Mouse (Mus musculus) 416B (cell line): Measurements from ENCODE around the gene Snhg11.

Experiments
- DNase-seq: peaks from one replicate; pipeline ENCODE4 v3.0.0; 2011; ENCODE audit warnings: low read depth

The Snhg11 gene

DNA sequence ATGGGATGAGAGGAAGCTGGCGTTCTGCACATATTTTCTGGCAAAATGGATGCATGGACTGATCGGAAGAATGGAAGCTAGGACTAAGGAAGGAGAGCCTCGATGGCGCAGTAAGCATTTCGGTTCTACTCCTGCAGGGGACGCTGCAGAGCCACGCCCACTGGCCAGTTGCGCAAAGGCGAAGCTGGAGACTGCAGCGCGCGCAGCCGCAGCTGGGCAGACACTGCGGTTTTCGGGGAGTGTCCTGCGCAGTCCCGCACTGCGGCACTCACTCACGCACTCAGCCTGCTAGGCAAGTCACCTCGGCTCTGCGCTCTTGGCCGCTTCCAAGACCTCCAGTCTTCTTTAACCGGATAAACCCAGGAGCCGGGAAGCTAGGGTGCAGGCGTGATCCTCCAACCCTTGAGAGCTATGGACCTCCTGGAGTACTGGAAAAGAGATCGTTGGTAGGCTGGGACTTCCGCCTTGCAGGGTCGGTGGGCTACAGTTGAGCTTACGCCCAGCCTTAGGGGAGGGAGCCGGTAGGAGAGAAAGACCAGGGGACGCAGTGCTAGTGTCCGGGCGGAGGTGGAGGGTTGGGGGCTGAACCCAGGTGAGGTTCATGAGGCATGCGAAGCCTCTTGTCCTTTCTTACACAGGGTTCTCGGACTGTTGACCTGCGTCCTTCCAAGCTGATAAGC, at the start of gene Snhg11:
Gene Snhg11, plus strand, starts transcription at position 196 of the 680 bp plus-strand sequence.
- no peak for DNase-seq

DNA sequence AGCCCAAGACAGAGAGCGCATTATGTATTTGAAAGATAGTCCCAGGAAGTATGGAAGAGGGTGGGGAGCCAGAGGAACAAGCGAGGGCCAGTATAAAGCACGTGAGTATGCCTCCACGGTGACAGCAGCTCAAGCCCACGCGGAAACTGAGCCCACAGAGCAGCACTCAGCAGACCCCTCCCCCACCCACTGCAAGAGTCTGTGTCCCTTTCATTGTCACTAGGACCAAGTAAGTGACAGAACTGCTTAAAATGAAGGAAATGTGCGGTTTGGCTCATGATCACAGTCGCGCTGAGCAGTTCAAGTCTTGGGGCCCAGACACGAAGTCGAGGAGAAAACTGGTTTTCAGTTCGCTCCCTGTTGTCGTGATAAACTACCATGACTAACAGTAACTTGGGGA, 41.1 kb upstream of the Snhg11 start:
- no peak for DNase-seq

- DNase-seq, result no peak
Measured at GRCm38 (mm10) chr2:158337698-158338097, 37.7 kb upstream of the Snhg11 start.

DNA sequence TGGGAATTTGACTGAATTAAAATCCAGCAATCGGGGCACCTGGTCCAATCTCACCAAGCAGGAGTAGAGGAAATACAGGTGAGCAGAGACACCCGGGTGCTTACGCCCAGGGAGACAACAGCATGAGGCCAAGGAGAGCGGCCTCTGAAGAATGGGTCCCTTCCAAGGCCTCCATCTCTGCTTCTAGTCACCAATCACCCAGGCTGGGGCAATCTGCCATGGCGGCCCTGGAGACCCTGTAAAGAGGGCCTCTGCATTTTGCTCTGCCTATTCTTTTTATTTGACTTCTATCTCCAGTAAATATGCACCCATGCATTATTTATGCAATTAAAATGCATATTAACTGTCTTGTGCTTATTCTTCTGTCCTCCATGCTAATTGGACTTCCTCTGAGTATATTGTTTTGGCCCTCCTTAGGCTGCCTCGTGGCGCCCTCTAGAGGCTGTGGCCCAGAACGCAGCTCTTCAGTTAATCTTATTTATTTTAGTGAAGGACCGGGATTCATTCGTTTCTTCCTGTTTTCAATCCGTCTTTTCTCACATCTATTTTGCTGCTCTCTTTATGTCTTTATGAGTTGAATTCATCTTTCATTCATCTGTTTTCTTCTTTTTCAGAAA, 35.4 kb upstream of the Snhg11 start:
- peak; percentile 69 for DNase-seq

DNA sequence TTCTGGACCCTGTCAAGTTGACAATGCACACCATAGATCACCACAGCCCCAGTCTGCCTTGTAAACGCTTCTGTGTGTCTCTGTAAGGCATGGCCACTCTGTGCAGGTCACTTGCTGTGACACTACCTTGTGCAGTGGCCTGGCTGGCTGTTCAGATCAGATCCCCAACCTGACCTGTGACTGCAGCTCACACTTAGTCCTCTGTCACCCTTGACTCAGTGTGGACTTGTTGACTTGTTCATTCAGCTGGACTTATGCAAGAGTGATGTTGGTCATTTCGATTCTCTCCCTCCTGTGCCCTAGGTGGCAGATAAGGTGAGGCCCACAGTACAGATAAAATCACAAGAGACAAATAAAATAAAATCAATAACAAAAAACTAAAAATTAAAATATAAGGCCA, 34.1 kb upstream of the Snhg11 start:
- no peak for DNase-seq

GRCm38 (mm10) chr2:158343495-158343894, 31.9 kb upstream of the Snhg11 start:
- peak; percentile 14 for DNase-seq

GRCm38 (mm10) chr2:158346467-158346866, 29.0 kb upstream of the Snhg11 start:
- DNase-seq, result no peak

GRCm38 (mm10) chr2:158347868-158348267, 27.6 kb upstream of the Snhg11 start:
- DNase-seq, result peak; percentile 64

GRCm38 (mm10) chr2:158352801-158353520, 22.5 kb upstream of the Snhg11 start:
- DNase-seq, result no peak

DNA sequence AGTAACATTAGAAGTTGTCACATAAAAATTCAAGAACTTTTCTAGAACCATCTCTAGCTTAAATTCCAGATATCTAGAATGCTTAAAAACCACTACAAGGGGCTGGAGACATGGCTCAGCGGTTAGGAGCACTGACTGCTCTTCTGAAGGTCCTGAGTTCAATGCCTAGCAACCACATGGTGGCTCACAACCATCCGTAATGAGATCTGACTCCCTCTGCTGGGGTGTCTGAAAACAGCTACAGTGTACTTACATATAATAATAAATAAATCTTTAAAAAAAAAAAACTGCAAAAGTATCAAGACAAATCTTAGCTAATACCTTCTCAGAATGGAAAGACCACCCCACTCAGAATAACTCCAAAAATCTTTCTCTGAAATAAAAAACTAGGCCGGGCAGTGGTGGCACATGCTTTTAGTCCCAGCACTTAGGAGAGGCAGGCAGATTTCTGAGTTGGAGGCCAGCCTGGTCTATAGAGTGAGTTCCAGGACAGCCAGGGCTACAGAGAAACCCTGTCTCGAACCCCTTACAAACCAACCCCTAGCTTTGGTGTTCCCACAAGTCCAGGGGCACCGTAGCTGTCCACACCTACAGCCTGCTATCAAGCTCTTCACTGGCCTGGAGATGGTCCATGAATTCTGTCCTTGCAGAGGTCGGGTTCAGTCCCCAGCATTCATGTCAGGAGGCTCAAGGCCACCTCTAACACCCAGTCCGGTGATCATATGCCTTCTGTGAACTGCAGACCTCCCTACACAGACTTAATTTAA, 20.9 kb upstream of the Snhg11 start:
- DNase-seq, result peak; percentile 31

DNA sequence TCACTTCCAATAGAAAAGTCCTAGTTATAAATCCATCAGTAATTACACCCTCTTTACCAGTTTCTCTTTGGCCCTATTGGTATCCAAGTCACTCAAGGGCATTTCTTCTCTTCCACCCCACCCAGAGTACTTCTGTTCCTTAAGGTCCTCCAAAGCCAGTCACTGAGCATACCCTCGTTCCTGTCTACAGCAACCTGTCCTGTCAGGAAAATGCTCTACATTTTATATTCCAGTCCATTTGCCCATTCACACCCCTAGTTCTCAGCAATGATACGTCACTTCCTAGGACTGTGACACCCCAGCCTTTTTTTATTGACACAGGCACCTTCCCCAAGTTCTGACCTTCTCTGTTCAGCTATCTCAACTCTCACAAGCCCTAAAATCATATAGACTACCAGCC, 20.2 kb upstream of the Snhg11 start:
- DNase-seq, result no peak

- DNase-seq, result no peak
Measured at GRCm38 (mm10) chr2:158356121-158356520, 19.3 kb upstream of the Snhg11 start.

- no peak for DNase-seq
Measured at GRCm38 (mm10) chr2:158359757-158360620, 15.4 kb upstream of the Snhg11 start.

- DNase-seq, result peak; percentile 96
Measured at GRCm38 (mm10) chr2:158360873-158361677, 14.4 kb upstream of the Snhg11 start.

GRCm38 (mm10) chr2:158361678-158362320, 13.6 kb upstream of the Snhg11 start:
- DNase-seq, result no peak

- DNase-seq, result no peak
Measured at GRCm38 (mm10) chr2:158364175-158364574, 11.3 kb upstream of the Snhg11 start.

DNA sequence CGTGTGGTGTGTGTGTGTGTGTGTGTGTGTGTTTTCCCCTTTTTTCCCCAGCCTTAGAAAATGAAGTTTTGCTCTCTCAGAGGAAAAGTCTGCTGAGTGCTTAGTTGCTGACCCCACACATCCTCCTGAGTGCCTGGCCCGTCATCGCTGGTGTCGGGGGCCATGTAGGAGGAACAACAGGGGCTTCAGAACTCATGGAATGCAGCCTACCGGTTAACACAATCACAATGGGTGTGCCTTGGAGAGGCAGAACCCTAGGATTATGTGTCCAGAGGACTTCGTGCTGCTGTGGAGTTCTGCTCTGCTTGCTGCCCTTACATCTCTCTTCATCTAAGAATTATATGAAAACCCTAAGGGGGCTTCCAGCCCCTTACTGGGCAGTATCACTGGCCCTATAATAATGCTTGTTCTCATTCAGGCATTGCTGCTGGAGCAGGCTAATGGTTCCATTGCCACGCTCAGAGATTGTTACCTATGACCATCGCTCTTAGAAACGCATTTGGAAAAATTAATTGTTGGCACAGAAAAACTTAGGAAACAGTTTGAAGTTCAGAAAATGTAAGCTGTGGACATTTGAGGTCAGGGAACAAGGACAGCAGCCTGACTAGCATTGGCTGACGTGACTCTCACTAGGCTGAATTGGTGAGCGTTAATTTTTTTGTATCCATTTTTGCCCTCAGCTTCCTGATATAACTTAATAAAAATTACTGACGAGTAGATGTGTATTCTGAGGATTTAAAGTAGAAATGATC, 10.2 kb upstream of the Snhg11 start:
- DNase-seq, result no peak

DNA sequence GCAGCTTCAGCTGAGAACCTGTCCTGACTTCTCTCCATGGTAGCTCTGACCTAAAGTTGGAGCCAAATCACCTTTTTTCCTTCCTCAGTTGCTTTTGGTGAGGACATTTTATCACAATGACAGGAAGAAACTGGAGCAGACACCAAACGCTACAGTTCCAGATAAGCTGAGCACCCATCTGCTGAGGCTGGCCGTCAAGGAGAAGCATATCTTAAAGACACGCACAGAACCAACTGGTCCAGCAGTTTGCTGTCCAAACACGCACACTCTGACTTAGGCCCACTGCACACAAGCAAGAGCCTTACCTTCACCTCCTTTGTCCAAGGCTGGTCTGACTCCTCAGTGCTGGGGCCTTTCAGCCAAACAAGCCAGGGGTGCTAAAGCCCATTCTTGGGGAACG, 7.8 kb upstream of the Snhg11 start:
- no peak for DNase-seq

GRCm38 (mm10) chr2:158368313-158368712, 7.1 kb upstream of the Snhg11 start:
- DNase-seq, result no peak
